21 mouse cellular contexts compared by ENCODE assay signal in the genomic region with DNA sequence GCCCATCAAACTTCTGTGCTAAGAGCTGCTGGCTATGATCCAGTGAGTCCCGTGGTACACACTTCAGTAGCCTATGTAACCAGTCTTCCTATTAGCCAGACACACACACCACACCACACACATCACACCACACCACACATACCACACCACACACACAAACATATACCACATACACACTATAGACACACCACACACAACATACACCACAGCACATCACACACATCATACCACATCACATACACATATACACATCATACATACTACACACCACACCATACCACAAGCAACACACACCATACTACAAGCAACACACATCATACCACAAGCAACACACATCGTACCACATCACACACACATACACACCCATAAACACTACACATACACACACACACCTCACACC.
DNase-seq lines count a peak whose midpoint lies in the region; ATAC-seq lines count a peak whose summit lies in the region.
"Had no signal": no experiment of that assay in that cellular context is flagged by ENCODE, and none has a peak within 500 bp of the region (broad histone marks: within the 10 kb centered on the region; RNA-seq: fewer than 3 reads in every experiment).

No protein-coding gene starts in this region.

- H3K9me3 ChIP-seq in embryonic facial prominence, embryonic 11.5 days (replicated peaks; ENCODE audit: control insufficient read depth, low read length) = no peaks in the 10 kb centered on the region
- H3K9me3 ChIP-seq in embryonic facial prominence, embryonic 10.5 days = no peaks in the 10 kb centered on the region
- no peaks in the 10 kb centered on the region for H3K9me3 ChIP-seq in heart, embryonic 10.5 days
- H3K9me3 ChIP-seq: embryonic facial prominence, embryonic 15.5 days; forebrain, embryonic 13.5 days; hindbrain, embryonic 12.5 days; hindbrain, embryonic 15.5 days had no signal

- WGBS in embryonic facial prominence, embryonic 11.5 days = 77% methylated on average over 2 of the region's 2 CpGs
- 85% methylated on average over 2 of the region's 2 CpGs for WGBS in embryonic facial prominence, embryonic 10.5 days
- WGBS in heart, embryonic 10.5 days = 79% methylated on average over 2 of the region's 2 CpGs

- no peak for DNase-seq in embryonic facial prominence, embryonic 11.5 days (ENCODE audit: low spot score)
- DNase-seq in embryonic facial prominence, embryonic 10.5 days (ENCODE audit: low spot score) = no peak
- peak; percentile 27 for DNase-seq in heart, embryonic 10.5 days (ENCODE audit: low spot score)
- no peak for DNase-seq in heart, adult 9 months (ENCODE audit: low spot score in 2 of 2)
- peak; percentile 26 for DNase-seq in testis, postnatal 10 days (ENCODE audit: low spot score)
- no peak for DNase-seq in testis, postnatal 14 days (ENCODE audit: low spot score)
- DNase-seq in spleen, postnatal 10 days (ENCODE audit: low spot score in 2 of 2) = no peak
- DNase-seq: adrenal gland, postnatal 10 days; adrenal gland, postnatal 36 days; cerebellum, adult 18-20 months; cerebellum, adult 9-10 months; cerebellum, postnatal 14 days; gastrocnemius, postnatal 10 days; gastrocnemius, postnatal 36 days had no signal

- no peaks in the 10 kb centered on the region for H3K4me1 ChIP-seq in embryonic facial prominence, embryonic 11.5 days (ENCODE audit: control insufficient read depth, insufficient read depth, low read length)
- peaks cover 22% of the 10 kb centered on the region for H3K4me1 ChIP-seq in embryonic facial prominence, embryonic 10.5 days
- H3K4me1 ChIP-seq in heart, embryonic 10.5 days = no peaks in the 10 kb centered on the region
- H3K4me1 ChIP-seq: embryonic facial prominence, embryonic 15.5 days; forebrain, embryonic 13.5 days; hindbrain, embryonic 12.5 days; hindbrain, embryonic 15.5 days had no signal

- H3K9ac ChIP-seq in embryonic facial prominence, embryonic 11.5 days (replicated peaks; ENCODE audit: low read length) = no peak overlapping the region
- H3K9ac ChIP-seq: embryonic facial prominence, embryonic 15.5 days; forebrain, embryonic 13.5 days; hindbrain, embryonic 12.5 days; hindbrain, embryonic 15.5 days had no signal

- H3K27ac ChIP-seq in embryonic facial prominence, embryonic 11.5 days (replicated peaks; ENCODE audit: low read depth, low read length) = no peak overlapping the region
- H3K27ac ChIP-seq in embryonic facial prominence, embryonic 10.5 days (replicated peaks) = no peak overlapping the region
- no peak overlapping the region for H3K27ac ChIP-seq in heart, embryonic 10.5 days
- H3K27ac ChIP-seq: embryonic facial prominence, embryonic 15.5 days; forebrain, embryonic 13.5 days; hindbrain, embryonic 12.5 days; hindbrain, embryonic 15.5 days had no signal

- no peak overlapping the region for H3K4me3 ChIP-seq in embryonic facial prominence, embryonic 11.5 days (ENCODE audit: low read depth, low read length)
- no peak overlapping the region for H3K4me3 ChIP-seq in embryonic facial prominence, embryonic 10.5 days
- no peak overlapping the region for H3K4me3 ChIP-seq in heart, embryonic 10.5 days
- H3K4me3 ChIP-seq: embryonic facial prominence, embryonic 15.5 days; forebrain, embryonic 13.5 days; hindbrain, embryonic 12.5 days; hindbrain, embryonic 15.5 days had no signal

- no peaks in the 10 kb centered on the region for H3K27me3 ChIP-seq in embryonic facial prominence, embryonic 11.5 days (ENCODE audit: control insufficient read depth, insufficient read depth, low read length)
- H3K27me3 ChIP-seq in embryonic facial prominence, embryonic 10.5 days (replicated peaks; ENCODE audit: low read depth, poor library complexity, severe bottlenecking) = no peaks in the 10 kb centered on the region
- H3K27me3 ChIP-seq in heart, embryonic 10.5 days (ENCODE audit: insufficient read depth, poor library complexity, severe bottlenecking) = no peaks in the 10 kb centered on the region
- H3K27me3 ChIP-seq: embryonic facial prominence, embryonic 15.5 days; forebrain, embryonic 13.5 days; hindbrain, embryonic 12.5 days; hindbrain, embryonic 15.5 days; Patski had no signal

- H3K36me3 ChIP-seq in embryonic facial prominence, embryonic 11.5 days (replicated peaks; ENCODE audit: control insufficient read depth, insufficient read depth, low read depth, low read length) = no peaks in the 10 kb centered on the region
- H3K36me3 ChIP-seq in embryonic facial prominence, embryonic 10.5 days (replicated peaks) = no peaks in the 10 kb centered on the region
- no peaks in the 10 kb centered on the region for H3K36me3 ChIP-seq in heart, embryonic 10.5 days
- H3K36me3 ChIP-seq: embryonic facial prominence, embryonic 15.5 days; hindbrain, embryonic 12.5 days; hindbrain, embryonic 15.5 days had no signal

- H3K4me2 ChIP-seq in embryonic facial prominence, embryonic 11.5 days (ENCODE audit: low read depth, low read length) = no peak overlapping the region
- H3K4me2 ChIP-seq: embryonic facial prominence, embryonic 15.5 days; forebrain, embryonic 13.5 days; heart, embryonic 11.5 days; hindbrain, embryonic 12.5 days; hindbrain, embryonic 15.5 days had no signal

- ATAC-seq in embryonic facial prominence, embryonic 11.5 days (replicated peaks; ENCODE audit: insufficient number of reproducible peaks, low FRiP score, low TSS enrichment, low read depth) = 0 out of 2 replicates have a peak, but pooled peaks have one; percentile 56
- ATAC-seq: forebrain, embryonic 13.5 days; forebrain, embryonic 16.5 days; Patski had no signal

Comparison
In these comparisons a context has a peak if more than half of its experiments do, and no peak if none do; other contexts are left out.
1. DNase-seq: peak in heart, embryonic 10.5 days (single experiment) and testis, postnatal 10 days (single experiment); none in embryonic facial prominence, embryonic 11.5 days (single experiment), embryonic facial prominence, embryonic 10.5 days (single experiment), heart, adult 9 months (0 of 2), testis, postnatal 14 days (single experiment) and spleen, postnatal 10 days (0 of 2).